ENCODE assay signal across 11 mouse cellular contexts in the genomic region with DNA sequence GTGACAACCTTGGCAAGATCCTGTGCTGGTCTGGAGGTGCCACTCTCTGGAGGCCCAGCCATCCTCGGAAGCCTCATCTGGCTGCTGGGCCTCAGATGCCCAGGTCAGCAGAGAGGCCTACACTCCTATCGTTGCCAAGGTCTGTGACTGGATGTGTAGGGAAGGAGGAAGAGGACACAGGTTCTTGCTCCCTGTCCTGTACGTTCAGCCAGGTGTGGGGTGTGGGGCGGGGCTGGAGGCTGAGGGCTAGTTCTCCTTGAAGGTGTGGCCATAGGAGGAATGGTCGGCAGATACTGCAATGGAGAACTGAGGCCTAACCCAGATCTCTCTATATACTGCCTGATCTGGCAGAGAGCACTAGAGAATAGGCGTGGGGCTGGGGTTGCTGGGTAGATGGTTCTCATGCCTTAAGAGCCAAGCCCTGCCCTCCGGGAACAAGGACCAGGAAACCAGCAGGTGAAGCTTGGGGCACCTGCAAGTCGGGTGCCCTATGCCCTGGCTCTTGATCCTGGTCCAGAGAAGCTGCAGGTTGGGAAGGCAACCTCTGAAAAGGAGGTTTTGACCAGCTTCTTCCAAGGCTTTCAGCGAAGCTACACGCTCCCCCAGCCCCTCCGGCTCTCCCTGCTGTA.
A peak's percentile ranks its signal among the peaks of the same experiment; 100 is the strongest.
DNase-seq lines count a peak whose midpoint lies in the region; ATAC-seq and TF ChIP-seq lines count a peak whose summit lies in the region.
"Had no signal": no experiment of that assay in that cellular context is flagged by ENCODE, and none has a peak within 500 bp of the region (broad histone marks: within the 10 kb centered on the region; RNA-seq: fewer than 3 reads in every experiment).

No protein-coding gene starts in this region.

- peaks cover 100% of the 10 kb centered on the region for H3K4me1 ChIP-seq in heart, embryonic 15.5 days (replicated peaks)
- H3K4me1 ChIP-seq in lung, postnatal 0 days (ENCODE audit: insufficient read depth, low read depth, low read length), result peaks cover 80% of the 10 kb centered on the region

- no peaks in the 10 kb centered on the region for H3K36me3 ChIP-seq in heart, embryonic 15.5 days
- no peaks in the 10 kb centered on the region for H3K36me3 ChIP-seq in lung, postnatal 0 days (ENCODE audit: insufficient read depth, low read length)
- H3K36me3 ChIP-seq: G1E had no signal

- H3K27me3 ChIP-seq in heart, embryonic 15.5 days, result no peaks in the 10 kb centered on the region
- no peaks in the 10 kb centered on the region for H3K27me3 ChIP-seq in lung, postnatal 0 days (replicated peaks; ENCODE audit: insufficient read depth, low read length)

- H3K9ac ChIP-seq in heart, embryonic 15.5 days, result peak overlapping the region; percentile 35
- 0 out of 2 replicates have a peak overlapping the region, but pooled peaks have one; percentile 2 for H3K9ac ChIP-seq in lung, postnatal 0 days (replicated peaks; ENCODE audit: low read depth)

- H3K9me3 ChIP-seq in heart, embryonic 15.5 days (replicated peaks), result no peaks in the 10 kb centered on the region
- H3K9me3 ChIP-seq in lung, postnatal 0 days (ENCODE audit: low read length), result no peaks in the 10 kb centered on the region
- H3K9me3 ChIP-seq: G1E had no signal

- no peak for TF ChIP-seq CTCF in lung, postnatal 0 days (IDR thresholded peaks at IDR 0.05)

- H3K4me2 ChIP-seq in heart, embryonic 15.5 days, result peak overlapping the region; percentile 57
- H3K4me2 ChIP-seq in lung, postnatal 0 days (replicated peaks; ENCODE audit: low read depth, low read length), result peak overlapping the region; percentile 50

- H3K4me3 ChIP-seq in heart, embryonic 15.5 days, result peak overlapping the region; percentile 31
- H3K4me3 ChIP-seq in lung, postnatal 0 days (ENCODE audit: low read depth, low read length), result peak overlapping the region; percentile 12

- no peak for DNase-seq in heart, postnatal 10 days
- peak; percentile 41 for DNase-seq in kidney, postnatal 10 days
- DNase-seq in lung, postnatal 0 days (ENCODE audit: low spot score), result peak; percentile 68
- DNase-seq in spleen, adult 12 weeks (ENCODE audit: low spot score), result no peak
- DNase-seq in adrenal gland, postnatal 10 days, result no peak
- DNase-seq in cerebellum, adult 8-10 months, result no peak
- DNase-seq: thymus, adult 2 months had no signal

- intact Hi-C loops in heart, postnatal 10 days (cut with DNase I), result no loop called here

- peak overlapping the region; percentile 81 for H3K27ac ChIP-seq in heart, embryonic 15.5 days
- H3K27ac ChIP-seq in lung, postnatal 0 days (ENCODE audit: low read length), result peak overlapping the region; percentile 78

- WGBS in heart, embryonic 15.5 days, result 53% methylated on average over 11 of the region's 11 CpGs
- 57% methylated on average over 11 of the region's 11 CpGs for WGBS in lung, postnatal 0 days

- TF ChIP-seq EP300 in lung, postnatal 0 days (IDR thresholded peaks at IDR 0.05), result peak; percentile 44; the same call in 1 of the 2 replicates

- no peak for ATAC-seq in heart, embryonic 15.5 days (replicated peaks; ENCODE audit: insufficient number of reproducible peaks, insufficient read depth, low FRiP score, low read depth)
- 0 out of 2 replicates have a peak, but pooled peaks have one; percentile 31 for ATAC-seq in erythroid progenitor cell, adult 5-6 weeks (replicated peaks; ENCODE audit: low FRiP score, poor library complexity, severe bottlenecking)
- ATAC-seq in lung, postnatal 0 days, result peak; percentile 28
- ATAC-seq: hindbrain, embryonic 16.5 days had no signal

Comparison
In these comparisons a context has a peak if more than half of its experiments do, and no peak if none do; other contexts are left out.
1. DNase-seq: peak in kidney, postnatal 10 days (single experiment) and lung, postnatal 0 days (single experiment); none in heart, postnatal 10 days (0 of 2), spleen, adult 12 weeks (single experiment), adrenal gland, postnatal 10 days (single experiment) and cerebellum, adult 8-10 months (single experiment).